Mouse (Mus musculus) small intestine, adult 2 months (tissue): Measurements from ENCODE around the gene Traf6.
"Not testable (repeated sequence)": the region's sequence is repeated elsewhere in the genome, so short reads cannot be mapped to it uniquely, and the experiment has no call there.

Source experiments
- CTCF ChIP-seq: fragments of 200-500 bp; IDR thresholded peaks from 2 replicates; pipeline ENCODE4 v1.5.1; 2012; ENCODE audit warnings: low read depth, mild to moderate bottlenecking, control low read depth, inconsistent platforms, low read length, moderate library complexity, mixed read lengths; ENCODE audit not compliant: insufficient replicate concordance, insufficient read length; ENCODE audit errors: extremely low read depth
- POLR2A ChIP-seq: fragments of 200-500 bp; IDR thresholded peaks from 2 replicates; pipeline ENCODE4 v1.6.1; 2012; ENCODE audit warnings: low read depth, mild to moderate bottlenecking, control low read depth, inconsistent platforms, low read length, moderate library complexity

DNA sequence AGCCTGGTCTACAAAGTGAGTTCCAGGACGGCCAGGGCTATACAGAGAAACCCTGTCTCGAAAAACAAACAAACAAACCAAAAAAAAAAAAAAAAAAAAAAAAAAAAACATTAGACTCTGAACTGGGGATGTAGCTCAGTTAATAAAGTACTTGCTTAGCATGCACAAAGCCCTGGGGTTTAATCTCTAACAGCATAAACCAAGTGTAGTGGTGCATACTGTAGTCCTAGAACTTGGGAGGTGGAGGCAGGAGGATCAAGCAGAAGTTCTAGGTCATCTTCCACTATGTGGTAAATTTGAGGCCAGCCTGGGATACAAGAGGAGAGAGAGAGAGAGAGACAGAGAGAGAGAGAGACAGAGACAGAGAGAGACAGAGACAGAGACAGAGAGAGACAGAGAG is 67.4 kb downstream of the Traf6 start:
- not testable (repeated sequence) for TF ChIP-seq POLR2A, CTCF
